Mouse (Mus musculus): ENCODE measurements around the gene Olfr312. TPM values are rescaled to one million over a fixed set of nuclear protein-coding genes. Genes with fewer than 3 reads are reported as not detected.

Gene Olfr312
- polyA plus RNA-seq, 1 experiment from 2014 or later: not detected

GRCm38 (mm10) chr11:58867039-58867953, 38.3 kb downstream of the Olfr312 start, which contains the start of gene 2810021J22Rik:
Gene 2810021J22Rik (plus strand): TSS chr11:58867216.
- peak; percentile 70; the same call in 1 of the 2 replicates for ATAC-seq (ENCODE audit: insufficient number of reproducible peaks, low FRiP score, low TSS enrichment, low read depth)
- H3K4me1 ChIP-seq: peaks cover 13% of the 10 kb centered on the region
- H3K9me3 ChIP-seq: no peaks in the 10 kb centered on the region
- peaks cover 13% of the 10 kb centered on the region for H3K36me3 ChIP-seq
- H3K9ac ChIP-seq: peak within 1 kb of the TSS; percentile 62
- peak within 1 kb of the TSS; percentile 71 for H3K4me3 ChIP-seq
- H3K27me3 ChIP-seq: no peaks in the 10 kb centered on the region
- WGBS: 3% methylated on average over 37 of the region's 37 CpGs
- peak within 1 kb of the TSS; percentile 68 for H3K4me2 ChIP-seq
- peak within 1 kb of the TSS; percentile 78 for H3K27ac ChIP-seq

GRCm38 (mm10) chr11:58867954-58868330, 38.9 kb downstream of the Olfr312 start:
- H3K27me3 ChIP-seq: no peaks in the 10 kb centered on the region
- peaks cover 13% of the 10 kb centered on the region for H3K4me1 ChIP-seq
- H3K4me3 ChIP-seq: peak overlapping the region; percentile 71
- no peaks in the 10 kb centered on the region for H3K9me3 ChIP-seq
- no peak overlapping the region for H3K27ac ChIP-seq
- no peak overlapping the region for H3K9ac ChIP-seq
- peak overlapping the region; percentile 68 for H3K4me2 ChIP-seq
- WGBS: 64% methylated on average over 6 of the region's 6 CpGs
- peaks cover 13% of the 10 kb centered on the region for H3K36me3 ChIP-seq
- no peak for ATAC-seq (ENCODE audit: insufficient number of reproducible peaks, low FRiP score, low TSS enrichment, low read depth)

GRCm38 (mm10) chr11:58870961-58871360, 41.9 kb downstream of the Olfr312 start:
- H3K4me2 ChIP-seq: no peak overlapping the region
- no peaks in the 10 kb centered on the region for H3K27me3 ChIP-seq
- 87% methylated on average over 4 of the region's 4 CpGs for WGBS
- H3K27ac ChIP-seq: no peak overlapping the region
- H3K4me3 ChIP-seq: no peak overlapping the region
- H3K9me3 ChIP-seq: no peaks in the 10 kb centered on the region
- H3K9ac ChIP-seq: no peak overlapping the region
- ATAC-seq (ENCODE audit: insufficient number of reproducible peaks, low FRiP score, low TSS enrichment, low read depth): no peak
- peaks cover 13% of the 10 kb centered on the region for H3K4me1 ChIP-seq
- peaks cover 16% of the 10 kb centered on the region for H3K36me3 ChIP-seq

- 79% methylated on average over 8 of the region's 8 CpGs for WGBS
- Histone ChIP-seq H3K4me3 (no peak overlapping the region), H3K27ac (no peak overlapping the region), H3K9me3 (no peaks in the 10 kb centered on the region), H3K36me3 (peaks cover 36% of the 10 kb centered on the region), H3K4me1 (no peaks in the 10 kb centered on the region), H3K27me3 (no peaks in the 10 kb centered on the region), H3K9ac (no peak overlapping the region), H3K4me2 (no peak overlapping the region)
- no peak for ATAC-seq (ENCODE audit: insufficient number of reproducible peaks, low FRiP score, low TSS enrichment, low read depth)
Observed at GRCm38 (mm10) chr11:58883756-58884155, 54.7 kb downstream of the Olfr312 start.

Other genes starting within 250 kb of the Olfr312 start
- not detected in 2 replicates for gene Olfr324, start 234.1 kb upstream of the Olfr312 start, polyA plus RNA-seq (2015; fragmentation: Nextera tagmentation; extraction: Ambion mirVana)
- gene 2210407C18Rik, start 213.2 kb upstream of the Olfr312 start, polyA plus RNA-seq (2015; fragmentation: Nextera tagmentation; extraction: Ambion mirVana): not detected in 2 replicates
- gene Olfr323, start 198.7 kb upstream of the Olfr312 start, polyA plus RNA-seq (2015; fragmentation: Nextera tagmentation; extraction: Ambion mirVana): not detected in 2 replicates
- not detected in 2 replicates for gene Trim58, start 188.8 kb upstream of the Olfr312 start, polyA plus RNA-seq (2015; fragmentation: Nextera tagmentation; extraction: Ambion mirVana)
- gene Olfr322, start 170.5 kb upstream of the Olfr312 start, polyA plus RNA-seq (2015; fragmentation: Nextera tagmentation; extraction: Ambion mirVana): not detected in 2 replicates
- not detected in 2 replicates for gene Olfr320, start 148.1 kb upstream of the Olfr312 start, polyA plus RNA-seq (2015; fragmentation: Nextera tagmentation; extraction: Ambion mirVana)
- not detected in 2 replicates for gene Olfr319, start 130.1 kb upstream of the Olfr312 start, polyA plus RNA-seq (2015; fragmentation: Nextera tagmentation; extraction: Ambion mirVana)
- not detected in 2 replicates for gene Olfr318, start 105.2 kb upstream of the Olfr312 start, polyA plus RNA-seq (2015; fragmentation: Nextera tagmentation; extraction: Ambion mirVana)
- gene Olfr317, start 90.0 kb upstream of the Olfr312 start, polyA plus RNA-seq (2015; fragmentation: Nextera tagmentation; extraction: Ambion mirVana): not detected in 2 replicates
- not detected in 2 replicates for gene Olfr316, start 76.5 kb upstream of the Olfr312 start, polyA plus RNA-seq (2015; fragmentation: Nextera tagmentation; extraction: Ambion mirVana)
- gene Olfr315, start 56.0 kb upstream of the Olfr312 start, polyA plus RNA-seq (2015; fragmentation: Nextera tagmentation; extraction: Ambion mirVana): not detected in 2 replicates
- not detected in 2 replicates for gene Olfr314, start 46.3 kb upstream of the Olfr312 start, polyA plus RNA-seq (2015; fragmentation: Nextera tagmentation; extraction: Ambion mirVana)
- gene Fam183b, start 27.3 kb upstream of the Olfr312 start, polyA plus RNA-seq (2015; fragmentation: Nextera tagmentation; extraction: Ambion mirVana): not detected in 2 replicates
- gene Olfr313, start 14.2 kb upstream of the Olfr312 start, polyA plus RNA-seq (2015; fragmentation: Nextera tagmentation; extraction: Ambion mirVana): not detected in 2 replicates
- gene Olfr311, start 10.0 kb downstream of the Olfr312 start, polyA plus RNA-seq (2015; fragmentation: Nextera tagmentation; extraction: Ambion mirVana): not detected in 2 replicates
- gene Gm12258, start 17.9 kb downstream of the Olfr312 start, polyA plus RNA-seq (2015; fragmentation: Nextera tagmentation; extraction: Ambion mirVana): 8.2 and 8.9 TPM in 2 replicates
- gene 2810021J22Rik, start 38.0 kb downstream of the Olfr312 start, polyA plus RNA-seq (2015; fragmentation: Nextera tagmentation; extraction: Ambion mirVana): 7.2 and 9.1 TPM in 2 replicates
- gene Zfp39, start 75.0 kb downstream of the Olfr312 start, polyA plus RNA-seq (2015; fragmentation: Nextera tagmentation; extraction: Ambion mirVana): 6.2 and 6.8 TPM in 2 replicates
- gene Btnl10, start 88.7 kb downstream of the Olfr312 start, polyA plus RNA-seq (2015; fragmentation: Nextera tagmentation; extraction: Ambion mirVana): 0.19 TPM in 1 of 2 replicates, not detected in the other
- 202 and 230 TPM in 2 replicates for gene Rnf187, start 109.7 kb downstream of the Olfr312 start, polyA plus RNA-seq (2015; fragmentation: Nextera tagmentation; extraction: Ambion mirVana)
- 12.6 and 31.7 TPM in 2 replicates for gene Hist3h2ba, start 119.7 kb downstream of the Olfr312 start, polyA plus RNA-seq (2015; fragmentation: Nextera tagmentation; extraction: Ambion mirVana)
- gene Hist3h2a, start 125.4 kb downstream of the Olfr312 start, polyA plus RNA-seq (2015; fragmentation: Nextera tagmentation; extraction: Ambion mirVana): 24.8 and 26.9 TPM in 2 replicates
- gene Trim17, start 125.4 kb downstream of the Olfr312 start, polyA plus RNA-seq (2015; fragmentation: Nextera tagmentation; extraction: Ambion mirVana): 0.60 and 0.62 TPM in 2 replicates
- gene Trim11, start 148.9 kb downstream of the Olfr312 start, polyA plus RNA-seq (2015; fragmentation: Nextera tagmentation; extraction: Ambion mirVana): 20.4 and 23.9 TPM in 2 replicates